Mouse (Mus musculus) layer of hippocampus, postnatal 10 days (tissue): ENCODE results near the gene Rtn4rl2. TPM values are rescaled to one million over a fixed set of nuclear protein-coding genes. Genes with fewer than 3 reads are reported as not detected.

ENCODE experiments used
- microRNA-seq, 2 experiments: library from miRNA; unstranded; fragments of <30 nt; microRNA quantifications; one replicate each; pipeline ENCODE4 v1.2.0; 2021
- total RNA-seq, 2 experiments: library from RNA; stranded (reverse); gene quantifications; 2 replicates each; pipeline ENCODE4 v1.2.3; 2021

Gene Rtn4rl2
- total RNA-seq, 2 experiments from 2014 or later: 108 to 116 TPM

Small RNAs within 50 kb of the gene (microRNA-seq; reads per million reads assigned to microRNA genes)
- gene Gm24332: 0 reads per million in 2 experiments

Other genes starting within 250 kb of the Rtn4rl2 start
- 10 to 100 TPM; 62.2 to 63.7 TPM for gene Ctnnd1, start 235.9 kb downstream of the Rtn4rl2 start, total RNA-seq
- gene Btbd18, start 227.6 kb downstream of the Rtn4rl2 start, total RNA-seq: not detected
- gene Selenoh, start 215.9 kb downstream of the Rtn4rl2 start, total RNA-seq: 10 to 100 TPM; 58.8 to 67.6 TPM
- 1 to 10 TPM; 4.1 to 4.8 TPM for gene Gm28635, start 208.7 kb downstream of the Rtn4rl2 start, total RNA-seq
- gene Med19, start 208.3 kb downstream of the Rtn4rl2 start, total RNA-seq: 10 to 100 TPM; 33.0 to 38.8 TPM
- gene Tmx2, start 207.6 kb downstream of the Rtn4rl2 start, total RNA-seq: 100 to 1,000 TPM; 180 to 184 TPM
- gene Zdhhc5, start 171.5 kb downstream of the Rtn4rl2 start, total RNA-seq: 10 to 100 TPM; 34.3 to 34.4 TPM
- 1 to 10 TPM; 7.4 to 9.5 TPM for gene Clp1, start 159.4 kb downstream of the Rtn4rl2 start, total RNA-seq
- 10 to 100 TPM; 19.7 to 19.9 TPM for gene Ypel4, start 152.7 kb downstream of the Rtn4rl2 start, total RNA-seq
- gene Gm19426, start 143.1 kb downstream of the Rtn4rl2 start, total RNA-seq: 1 to 10 TPM; 5.4 to 6.3 TPM
- 10 to 100 TPM in 1 of 2 experiments, 1 to 10 TPM in 1; 9.6 to 10.1 TPM for gene Serping1, start 111.3 kb downstream of the Rtn4rl2 start, total RNA-seq
- gene Ube2l6, start 87.9 kb downstream of the Rtn4rl2 start, total RNA-seq: 1 to 10 TPM; 7.9 to 8.5 TPM
- gene Smtnl1, start 64.1 kb downstream of the Rtn4rl2 start, total RNA-seq: not detected
- 10 to 100 TPM; 58.7 to 64.2 TPM for gene Timm10, start 59.7 kb downstream of the Rtn4rl2 start, total RNA-seq
- gene Slc43a1, start 47.9 kb downstream of the Rtn4rl2 start, total RNA-seq: under 1 TPM; 0.27 to 0.75 TPM
- gene Slc43a3, start 49.9 kb upstream of the Rtn4rl2 start, total RNA-seq: 1 to 10 TPM; 2.4 to 5.3 TPM
- gene Prg2, start 93.8 kb upstream of the Rtn4rl2 start, total RNA-seq: not detected
- not detected for gene Prg3, start 101.5 kb upstream of the Rtn4rl2 start, total RNA-seq
- gene Ssrp1, start 150.5 kb upstream of the Rtn4rl2 start, total RNA-seq: 100 to 1,000 TPM; 110 to 122 TPM
- 1 to 10 TPM; 2.0 to 2.1 TPM for gene P2rx3, start 150.8 kb upstream of the Rtn4rl2 start, total RNA-seq
- gene Tnks1bp1, start 161.3 kb upstream of the Rtn4rl2 start, total RNA-seq: 100 to 1,000 TPM; 112 to 130 TPM
- gene Aplnr, start 249.5 kb upstream of the Rtn4rl2 start, total RNA-seq: 10 to 100 TPM; 14.9 to 17.7 TPM